Mouse (Mus musculus) urinary bladder, postnatal 10 days (tissue): ENCODE results near the gene Zfp523.

Experiments used
- DNase-seq: peaks from one replicate; pipeline ENCODE4 v3.0.0; 2022; ENCODE audit warnings: low spot score

Zfp523 gene

DNA sequence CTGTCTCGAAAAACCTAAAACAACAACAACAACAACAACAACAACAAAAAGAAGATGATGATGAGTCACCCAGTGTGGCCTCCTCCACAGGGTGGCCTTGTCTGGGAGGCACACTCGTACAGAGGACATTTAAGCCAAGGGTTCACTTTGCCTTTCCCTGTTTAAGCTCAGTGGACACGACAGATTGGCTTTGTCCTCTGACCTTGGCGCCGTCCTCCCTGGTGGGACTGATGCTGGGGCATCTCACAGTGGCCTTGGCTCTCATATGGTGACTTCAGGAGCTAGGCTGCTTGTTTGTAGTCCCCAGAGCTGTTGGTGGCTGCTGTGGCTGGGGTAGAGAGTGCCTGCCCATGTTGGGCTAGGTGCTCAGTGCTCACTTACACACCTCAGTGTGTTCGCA is 67.3 kb downstream of the Zfp523 start:
- no peak for DNase-seq

DNA sequence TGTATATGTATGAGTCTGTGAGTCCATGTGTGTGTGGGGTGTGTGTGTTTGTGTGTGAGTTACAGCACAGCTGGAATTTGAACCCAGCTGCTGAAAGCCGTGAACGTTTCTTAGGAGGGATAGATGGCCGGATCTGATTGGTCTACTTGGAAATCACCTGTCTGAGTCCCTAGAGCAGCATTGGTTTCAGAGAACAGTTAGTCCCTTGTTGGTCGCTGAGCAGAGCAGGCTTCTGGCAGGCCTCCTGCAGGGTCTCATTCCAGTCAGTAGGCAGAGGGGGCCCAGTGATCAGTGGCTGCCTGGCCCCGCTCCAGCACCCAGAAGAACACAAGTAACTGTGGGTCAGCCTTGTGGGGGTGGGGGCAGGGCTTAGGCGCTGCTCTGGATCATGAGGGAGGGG is 67.8 kb downstream of the Zfp523 start:
- no peak for DNase-seq

DNA sequence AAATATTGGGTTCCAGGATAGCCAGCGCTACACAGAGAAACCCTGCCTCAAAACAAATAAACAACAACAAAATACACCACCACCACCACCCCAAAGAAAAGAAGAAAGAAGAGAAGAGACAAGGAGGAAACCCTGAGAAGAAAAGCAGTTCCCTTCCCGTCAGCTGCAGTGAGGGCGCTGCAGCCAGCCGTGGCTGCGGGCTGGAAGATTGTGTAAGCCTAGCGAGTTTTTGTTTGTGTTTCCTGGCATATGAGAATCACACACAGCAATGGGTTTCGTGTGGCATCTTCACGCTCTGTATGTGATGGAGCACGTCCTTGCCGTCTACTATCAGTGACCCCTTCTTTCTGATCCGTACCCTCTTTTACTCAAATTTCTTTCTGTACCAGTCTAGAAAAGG is 69.7 kb downstream of the Zfp523 start:
- DNase-seq = no peak

DNA sequence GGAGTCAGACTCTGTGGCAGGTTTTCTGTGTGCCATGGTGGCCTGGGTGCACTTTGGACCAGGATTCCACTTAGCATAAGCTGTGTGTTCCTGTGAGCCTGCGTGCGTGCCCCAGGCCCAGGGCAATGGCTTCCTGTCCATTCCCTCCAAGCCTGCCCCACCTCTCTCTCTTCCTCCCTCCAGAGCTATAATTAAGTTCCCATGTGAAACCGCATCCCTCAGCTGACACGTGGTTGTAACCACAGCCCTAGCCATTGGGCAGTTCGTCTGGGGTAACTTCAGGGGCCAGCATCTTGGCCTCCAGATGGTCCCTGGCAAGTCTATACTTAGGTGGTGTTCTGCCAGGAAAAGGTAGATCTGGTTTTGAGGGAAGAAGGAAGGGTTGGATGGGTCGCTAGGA is 70.7 kb downstream of the Zfp523 start:
- no peak for DNase-seq

DNA sequence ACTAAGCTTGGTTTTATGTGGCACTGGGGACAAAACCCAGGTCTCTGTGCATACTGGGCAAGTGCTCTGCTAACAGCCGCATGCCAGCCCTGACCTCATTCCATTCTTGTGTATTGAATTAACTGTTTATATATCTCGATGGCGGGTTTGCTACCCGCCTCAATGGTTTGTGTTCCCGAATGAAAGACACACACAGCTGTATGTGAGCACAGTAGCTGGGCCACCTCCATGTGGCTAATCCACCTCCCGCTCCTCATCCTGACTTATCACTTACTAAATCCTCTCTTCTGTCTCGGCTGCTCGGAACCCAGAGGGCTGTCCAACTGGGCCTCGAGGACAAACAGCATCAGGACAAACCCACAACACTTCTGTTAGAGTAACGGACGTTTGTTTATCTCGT is 72.1 kb downstream of the Zfp523 start:
- no peak for DNase-seq

DNA sequence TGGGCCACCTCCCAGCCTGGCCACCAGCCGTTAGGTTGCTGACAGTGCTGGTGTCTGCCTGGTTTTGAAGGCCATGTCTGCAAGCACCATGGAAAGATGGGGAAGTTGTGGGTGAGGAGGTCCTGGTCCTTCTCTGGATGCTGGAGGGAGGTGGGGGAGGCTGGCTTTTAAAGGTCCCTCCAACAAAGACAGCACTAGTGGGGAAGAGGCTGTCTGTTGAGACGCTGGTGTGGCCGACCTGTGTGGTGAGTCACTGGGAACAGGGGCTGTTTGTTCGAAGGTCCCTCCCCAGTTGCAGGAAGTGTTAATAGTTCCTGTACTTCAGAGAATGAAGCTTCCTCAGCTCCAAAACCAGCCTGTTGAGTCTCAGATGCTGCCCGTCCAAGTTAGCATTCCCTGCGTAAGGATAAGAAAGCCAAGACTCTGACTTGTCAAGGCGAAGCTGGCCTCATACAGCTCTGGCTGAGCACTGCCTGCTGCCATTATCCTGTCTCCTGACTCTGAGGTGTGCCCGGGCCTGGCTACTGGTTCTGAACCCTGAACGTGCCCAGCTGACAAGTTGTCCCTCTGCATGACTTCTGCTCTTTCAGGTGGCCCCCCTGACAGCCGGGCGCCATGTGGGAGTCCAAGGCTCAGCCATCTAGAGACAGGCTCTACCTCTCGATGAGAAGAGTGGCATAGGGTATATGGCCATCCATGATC is 74.8 kb downstream of the Zfp523 start:
- DNase-seq = no peak

DNA sequence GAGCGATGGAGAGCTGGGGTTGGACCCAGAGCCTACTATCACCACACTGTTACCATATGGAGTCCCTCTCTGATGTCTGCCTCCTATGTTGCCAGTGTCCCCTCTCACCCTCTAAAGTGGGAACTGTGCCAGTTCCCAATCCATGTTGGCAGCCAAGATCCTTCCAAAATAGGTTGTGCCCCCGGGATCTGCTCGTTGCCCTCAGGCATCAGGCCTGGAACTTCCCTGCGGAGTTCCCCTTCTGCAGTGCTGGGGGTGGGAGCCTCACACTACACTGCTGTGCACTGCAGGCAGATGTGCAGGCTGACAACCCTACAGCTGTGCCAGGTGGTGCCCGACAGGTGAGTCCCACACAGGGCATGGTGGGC is 75.3 kb downstream of the Zfp523 start:
- DNase-seq = no peak

DNA sequence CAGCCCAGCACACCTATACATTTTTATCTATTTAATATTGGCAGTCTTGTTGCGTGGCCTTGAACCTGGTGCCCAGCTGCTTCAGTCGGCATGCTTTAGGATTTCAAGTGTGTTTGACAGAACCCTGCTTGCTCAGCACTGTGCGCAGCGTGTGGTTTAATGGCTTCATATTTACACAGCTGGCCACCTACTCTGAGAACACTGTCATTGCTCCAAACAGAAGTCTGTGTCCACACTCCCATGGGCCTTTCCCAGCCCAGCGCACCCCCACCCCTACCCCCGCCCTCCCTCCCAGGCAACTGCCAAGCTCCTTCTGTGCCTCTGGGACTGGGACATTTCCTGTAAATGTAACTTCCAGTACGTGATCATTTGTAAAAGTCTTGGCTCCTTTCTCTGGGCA is 76.3 kb downstream of the Zfp523 start:
- DNase-seq = no peak

DNA sequence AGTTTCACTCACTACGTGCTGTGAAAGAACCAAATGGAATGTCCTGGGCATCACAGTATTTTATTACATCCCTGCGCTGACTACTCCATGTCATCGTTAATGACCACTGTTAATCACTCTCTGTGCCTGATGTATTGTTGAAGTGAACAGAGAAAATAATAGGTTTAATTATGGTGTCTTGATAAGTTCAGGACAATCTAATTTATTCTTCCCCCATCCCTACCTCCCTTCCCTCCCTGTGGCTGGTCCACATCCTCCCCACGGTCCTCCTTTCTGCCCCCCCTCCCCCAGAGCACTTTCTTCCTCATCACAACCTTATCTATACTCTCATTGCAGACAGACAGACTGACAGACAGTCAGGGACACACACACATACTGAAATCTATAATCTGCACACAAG is 77.9 kb downstream of the Zfp523 start:
- no peak for DNase-seq
